Mouse (Mus musculus): ENCODE measurements around the gene Ephb1. TPM values are rescaled to one million over a fixed set of nuclear protein-coding genes. Genes with fewer than 3 reads are reported as not detected.

Gene Ephb1
- polyA plus RNA-seq, 1 experiment from 2014 or later = 38.8 TPM

GRCm38 (mm10) chr9:102032376-102032775, 322.1 kb downstream of the Ephb1 start:
- no peak for ATAC-seq (ENCODE audit: low FRiP score)
- H3K9ac ChIP-seq (replicated peaks) = no peak overlapping the region
- no peaks in the 10 kb centered on the region for H3K27me3 ChIP-seq (replicated peaks)
- no peak overlapping the region for H3K4me2 ChIP-seq
- no peak overlapping the region for H3K4me3 ChIP-seq (replicated peaks)
- no peak overlapping the region for H3K27ac ChIP-seq (replicated peaks)
- H3K4me1 ChIP-seq = peaks cover 17% of the 10 kb centered on the region
- no peaks in the 10 kb centered on the region for H3K9me3 ChIP-seq (replicated peaks)
- 73% methylated on average over 8 of the region's 8 CpGs for WGBS
- H3K36me3 ChIP-seq = no peaks in the 10 kb centered on the region

GRCm38 (mm10) chr9:102029661-102030060, 324.8 kb downstream of the Ephb1 start:
- H3K27me3 ChIP-seq (replicated peaks) = no peaks in the 10 kb centered on the region
- no peaks in the 10 kb centered on the region for H3K36me3 ChIP-seq
- 82% methylated on average over 7 of the region's 7 CpGs for WGBS
- ATAC-seq (ENCODE audit: low FRiP score) = no peak
- no peak overlapping the region for H3K4me3 ChIP-seq (replicated peaks)
- H3K4me1 ChIP-seq = peaks cover 17% of the 10 kb centered on the region
- no peak overlapping the region for H3K27ac ChIP-seq (replicated peaks)
- H3K9me3 ChIP-seq (replicated peaks) = no peaks in the 10 kb centered on the region
- H3K9ac ChIP-seq (replicated peaks) = no peak overlapping the region
- H3K4me2 ChIP-seq = no peak overlapping the region

- no peak for ATAC-seq (ENCODE audit: low FRiP score)
- no peaks in the 10 kb centered on the region for H3K27me3 ChIP-seq (replicated peaks)
- H3K36me3 ChIP-seq = no peaks in the 10 kb centered on the region
- H3K4me3 ChIP-seq (replicated peaks) = no peak overlapping the region
- WGBS = 54% methylated on average over 2 of the region's 2 CpGs
- H3K4me1 ChIP-seq = no peaks in the 10 kb centered on the region
- no peak overlapping the region for H3K27ac ChIP-seq (replicated peaks)
- no peak overlapping the region for H3K4me2 ChIP-seq
- H3K9me3 ChIP-seq (replicated peaks) = no peaks in the 10 kb centered on the region
- H3K9ac ChIP-seq (replicated peaks) = no peak overlapping the region
Measured at GRCm38 (mm10) chr9:102026136-102026535, 328.4 kb downstream of the Ephb1 start.

GRCm38 (mm10) chr9:102025141-102025540, 329.4 kb downstream of the Ephb1 start:
- Histone ChIP-seq H3K4me3 (replicated peaks) (no peak overlapping the region), H3K36me3 (no peaks in the 10 kb centered on the region), H3K9ac (replicated peaks) (no peak overlapping the region), H3K9me3 (replicated peaks) (no peaks in the 10 kb centered on the region), H3K27me3 (replicated peaks) (no peaks in the 10 kb centered on the region), H3K27ac (replicated peaks) (no peak overlapping the region), H3K4me1 (no peaks in the 10 kb centered on the region), H3K4me2 (no peak overlapping the region)
- WGBS = 89% methylated on average over 6 of the region's 6 CpGs
- ATAC-seq (ENCODE audit: low FRiP score) = no peak

GRCm38 (mm10) chr9:102015516-102015915, 339.0 kb downstream of the Ephb1 start:
- no peak overlapping the region for H3K4me2 ChIP-seq
- H3K9ac ChIP-seq (replicated peaks) = no peak overlapping the region
- no peak overlapping the region for H3K27ac ChIP-seq (replicated peaks)
- H3K4me1 ChIP-seq = no peaks in the 10 kb centered on the region
- no peak overlapping the region for H3K4me3 ChIP-seq (replicated peaks)
- no peaks in the 10 kb centered on the region for H3K27me3 ChIP-seq (replicated peaks)
- ATAC-seq (ENCODE audit: low FRiP score) = no peak
- no peaks in the 10 kb centered on the region for H3K9me3 ChIP-seq (replicated peaks)
- no peaks in the 10 kb centered on the region for H3K36me3 ChIP-seq

GRCm38 (mm10) chr9:102007706-102008105, 346.8 kb downstream of the Ephb1 start:
- no peaks in the 10 kb centered on the region for H3K9me3 ChIP-seq (replicated peaks)
- no peak overlapping the region for H3K4me2 ChIP-seq
- no peak for ATAC-seq (ENCODE audit: low FRiP score)
- no peak overlapping the region for H3K27ac ChIP-seq (replicated peaks)
- H3K4me3 ChIP-seq (replicated peaks) = no peak overlapping the region
- no peaks in the 10 kb centered on the region for H3K36me3 ChIP-seq
- H3K9ac ChIP-seq (replicated peaks) = no peak overlapping the region
- 78% methylated on average over 10 of the region's 10 CpGs for WGBS
- peaks cover 9% of the 10 kb centered on the region; the same call in 1 of the 2 replicates for H3K4me1 ChIP-seq
- no peaks in the 10 kb centered on the region for H3K27me3 ChIP-seq (replicated peaks)

- H3K4me2 ChIP-seq = no peak overlapping the region
- H3K36me3 ChIP-seq = no peaks in the 10 kb centered on the region
- 48% methylated on average over 2 of the region's 2 CpGs for WGBS
- no peaks in the 10 kb centered on the region for H3K27me3 ChIP-seq (replicated peaks)
- H3K4me3 ChIP-seq (replicated peaks) = no peak overlapping the region
- no peaks in the 10 kb centered on the region for H3K9me3 ChIP-seq (replicated peaks)
- ATAC-seq (ENCODE audit: low FRiP score) = no peak
- H3K4me1 ChIP-seq = peaks cover 10% of the 10 kb centered on the region; the same call in 1 of the 2 replicates
- no peak overlapping the region for H3K9ac ChIP-seq (replicated peaks)
- no peak overlapping the region for H3K27ac ChIP-seq (replicated peaks)
Measured at GRCm38 (mm10) chr9:102006539-102006938, 348.0 kb downstream of the Ephb1 start.

- no peak overlapping the region for H3K4me3 ChIP-seq (replicated peaks)
Measured at GRCm38 (mm10) chr9:102002920-102003319, 351.6 kb downstream of the Ephb1 start.

GRCm38 (mm10) chr9:102002186-102002585, 352.3 kb downstream of the Ephb1 start:
- no peaks in the 10 kb centered on the region for H3K27me3 ChIP-seq (replicated peaks)
- no peak overlapping the region for H3K4me3 ChIP-seq (replicated peaks)
- H3K4me1 ChIP-seq = peaks cover 10% of the 10 kb centered on the region; the same call in 1 of the 2 replicates
- H3K27ac ChIP-seq (replicated peaks) = no peak overlapping the region
- ATAC-seq (ENCODE audit: low FRiP score) = no peak
- WGBS = 92% methylated on average over 10 of the region's 10 CpGs
- H3K4me2 ChIP-seq = no peak overlapping the region
- H3K9me3 ChIP-seq (replicated peaks) = no peaks in the 10 kb centered on the region
- no peaks in the 10 kb centered on the region for H3K36me3 ChIP-seq
- H3K9ac ChIP-seq (replicated peaks) = no peak overlapping the region

More at GRCm38 (mm10) chr9:102002920-102003319, 351.6 kb downstream of the Ephb1 start:
- no peak overlapping the region for H3K27ac ChIP-seq (replicated peaks)
- H3K4me2 ChIP-seq = no peak overlapping the region
- no peak overlapping the region for H3K9ac ChIP-seq (replicated peaks)
- H3K27me3 ChIP-seq (replicated peaks) = no peaks in the 10 kb centered on the region
- ATAC-seq (ENCODE audit: low FRiP score) = no peak
- 30% methylated on average over 5 of the region's 5 CpGs for WGBS
- peaks cover 10% of the 10 kb centered on the region; the same call in 1 of the 2 replicates for H3K4me1 ChIP-seq
- no peaks in the 10 kb centered on the region for H3K9me3 ChIP-seq (replicated peaks)
- H3K36me3 ChIP-seq = no peaks in the 10 kb centered on the region

- H3K4me2 ChIP-seq = no peak overlapping the region
- no peak for ATAC-seq (ENCODE audit: low FRiP score)
- no peak overlapping the region for H3K9ac ChIP-seq (replicated peaks)
- no peaks in the 10 kb centered on the region for H3K9me3 ChIP-seq (replicated peaks)
- no peak overlapping the region for H3K27ac ChIP-seq (replicated peaks)
- H3K4me3 ChIP-seq (replicated peaks) = no peak overlapping the region
- peaks cover 10% of the 10 kb centered on the region; the same call in 1 of the 2 replicates for H3K4me1 ChIP-seq
- no peaks in the 10 kb centered on the region for H3K27me3 ChIP-seq (replicated peaks)
- H3K36me3 ChIP-seq = no peaks in the 10 kb centered on the region
- 80% methylated on average over 11 of the region's 11 CpGs for WGBS
Measured at GRCm38 (mm10) chr9:102001633-102002165, 352.8 kb downstream of the Ephb1 start.

- Histone ChIP-seq H3K9ac (replicated peaks) (no peak overlapping the region), H3K36me3 (peaks cover 4% of the 10 kb centered on the region; the same call in 1 of the 2 replicates), H3K27ac (replicated peaks) (no peak overlapping the region), H3K27me3 (replicated peaks) (no peaks in the 10 kb centered on the region), H3K4me3 (replicated peaks) (no peak overlapping the region), H3K4me2 (no peak overlapping the region), H3K4me1 (0 out of 2 replicates have a peak, but pooled peaks cover 3% of the 10 kb centered on the region), H3K9me3 (replicated peaks) (no peaks in the 10 kb centered on the region)
- no peak for ATAC-seq (ENCODE audit: low FRiP score)
- 39% methylated on average over 4 of the region's 4 CpGs for WGBS
Measured at GRCm38 (mm10) chr9:101999690-102000089, 354.8 kb downstream of the Ephb1 start.

GRCm38 (mm10) chr9:101996771-101997500, 357.6 kb downstream of the Ephb1 start:
- H3K4me1 ChIP-seq = no peaks in the 10 kb centered on the region
- H3K4me2 ChIP-seq = no peak overlapping the region
- H3K9ac ChIP-seq (replicated peaks) = no peak overlapping the region
- peaks cover 9% of the 10 kb centered on the region for H3K36me3 ChIP-seq
- no peaks in the 10 kb centered on the region for H3K27me3 ChIP-seq (replicated peaks)
- H3K27ac ChIP-seq (replicated peaks) = no peak overlapping the region
- ATAC-seq (ENCODE audit: low FRiP score) = no peak
- no peaks in the 10 kb centered on the region for H3K9me3 ChIP-seq (replicated peaks)
- H3K4me3 ChIP-seq (replicated peaks) = no peak overlapping the region
- 75% methylated on average over 16 of the region's 16 CpGs for WGBS
